Mouse (Mus musculus) layer of hippocampus, adult 18-20 months (tissue): ENCODE results near the gene Timm50. TPM values are rescaled to one million over a fixed set of nuclear protein-coding genes. Genes with fewer than 3 reads are reported as not detected.

Source experiments
- DNase-seq, 2 experiments: peaks; one replicate each; pipeline ENCODE4 v3.0.0; 2022; ENCODE audit warnings: low spot score in 2 of 2
- total RNA-seq, 2 experiments: library from RNA; stranded (reverse); gene quantifications; 2 replicates each; pipeline ENCODE4 v1.2.3; 2021

Timm50 gene
- total RNA-seq, 2 experiments from 2014 or later = 42.4 to 44.3 TPM

DNA sequence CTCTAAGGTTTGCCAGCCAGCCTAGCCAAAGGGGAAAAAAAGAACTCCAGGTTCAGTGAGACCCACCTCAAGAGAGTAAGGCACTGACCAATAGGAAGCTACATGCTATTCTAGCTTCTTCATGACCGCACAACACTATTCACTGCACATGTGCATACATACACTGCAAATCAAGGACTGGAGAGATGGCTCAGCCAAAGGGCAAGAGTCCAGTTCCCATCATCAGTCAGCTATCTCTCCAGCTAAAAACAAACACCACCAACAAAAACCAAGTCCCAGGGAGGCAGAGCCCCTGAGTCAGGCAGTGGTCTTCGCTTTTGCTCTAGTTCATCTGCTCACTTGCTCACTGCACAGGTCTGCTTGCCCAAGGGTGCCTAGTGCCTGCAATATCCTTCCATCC lies 16.4 kb upstream of the Timm50 start:
- no peak for DNase-seq

DNA sequence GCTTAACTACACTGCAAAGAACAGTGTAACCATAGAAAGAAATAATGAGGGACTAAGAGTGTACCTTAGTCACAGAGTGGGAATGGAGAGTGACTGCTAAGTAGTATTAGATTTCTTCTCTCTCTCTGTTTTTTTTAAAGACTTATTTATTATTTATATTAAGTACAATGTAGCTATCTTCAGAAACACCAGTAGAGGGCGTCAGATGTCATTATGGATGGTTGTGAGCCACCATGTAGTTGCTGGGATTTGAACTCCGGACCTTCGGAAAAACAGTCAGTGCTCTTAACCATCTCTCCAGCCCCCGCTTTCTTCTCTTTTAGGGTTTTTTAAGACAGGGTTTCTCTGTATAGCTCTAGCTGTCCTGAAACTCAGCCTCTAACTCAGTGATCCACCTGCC lies 14.6 kb upstream of the Timm50 start:
- DNase-seq = no peak

DNA sequence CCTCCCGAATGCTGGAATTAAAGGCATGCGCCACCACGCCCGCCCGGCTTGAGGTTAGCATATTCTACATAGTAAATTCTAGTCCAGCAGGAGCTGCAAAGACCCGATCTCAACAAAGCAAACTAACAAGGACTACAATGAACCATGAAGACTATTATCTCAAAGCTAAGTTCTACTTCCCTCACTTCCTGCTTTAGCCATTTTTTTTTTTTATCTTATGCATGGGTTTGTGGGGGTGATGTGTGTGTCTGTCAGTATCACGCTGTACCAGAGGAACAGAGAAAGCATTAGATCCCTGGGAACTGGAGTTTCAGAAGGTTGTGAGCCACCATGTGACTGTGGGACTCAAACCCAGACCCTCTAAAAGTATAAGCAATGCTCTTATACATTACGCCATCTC lies 13.4 kb upstream of the Timm50 start:
- DNase-seq = no peak

DNA sequence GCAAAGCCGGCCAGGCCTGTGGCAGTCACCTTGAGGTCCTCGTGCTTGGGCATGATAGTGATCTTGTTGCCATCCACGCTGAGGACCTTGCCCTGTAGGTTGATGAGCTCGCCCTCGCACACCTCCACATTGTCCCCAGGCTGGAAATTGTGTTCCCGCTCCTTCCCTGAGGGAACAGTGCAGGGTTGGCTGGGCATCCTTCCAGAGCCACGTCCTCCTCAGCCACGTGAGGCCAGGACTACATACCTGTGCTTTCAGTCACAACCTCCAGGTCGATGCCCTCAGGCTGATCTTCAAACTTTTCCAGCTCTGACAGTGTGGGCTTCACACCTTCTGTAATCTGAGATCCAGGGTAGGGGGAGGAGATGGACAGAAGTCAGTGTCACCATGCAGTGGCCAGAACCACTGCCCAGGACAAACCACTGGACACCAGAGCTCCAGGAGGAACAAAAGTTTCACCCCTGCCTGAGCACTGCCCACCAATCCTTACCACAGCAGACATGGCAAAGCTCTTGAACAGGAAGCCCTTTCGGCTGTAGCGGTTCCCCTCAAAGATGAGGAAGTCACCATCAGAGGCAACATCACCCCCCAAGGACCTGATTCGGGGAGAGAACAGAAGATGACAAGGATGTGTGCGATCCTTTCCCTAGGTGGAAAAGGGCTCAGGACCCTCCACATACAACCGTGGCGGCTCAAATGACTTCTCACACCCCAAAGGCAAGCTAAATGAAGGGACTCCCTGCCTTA lies 10.3 kb upstream of the Timm50 start:
- DNase-seq = no peak

DNA sequence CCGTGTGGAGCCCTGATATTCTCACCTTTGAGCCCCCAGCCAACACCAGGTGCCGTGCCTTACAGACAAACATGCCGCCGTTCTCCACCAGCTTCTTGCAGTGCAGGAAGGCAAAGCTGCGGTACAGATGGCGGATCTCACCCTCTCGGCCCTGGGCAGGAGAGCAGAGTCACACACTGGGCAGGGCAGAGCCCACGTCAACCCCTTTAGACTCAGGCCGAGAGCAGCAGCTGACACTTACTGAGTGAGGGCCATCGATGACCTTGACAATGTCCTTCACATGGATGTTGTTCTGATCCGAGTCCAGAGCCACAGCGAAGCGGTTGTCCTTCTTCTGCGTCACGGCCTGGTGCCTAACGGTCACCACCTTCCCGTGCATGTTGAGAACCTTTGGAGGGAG lies 6.8 kb upstream of the Timm50 start:
- DNase-seq = no peak

DNA sequence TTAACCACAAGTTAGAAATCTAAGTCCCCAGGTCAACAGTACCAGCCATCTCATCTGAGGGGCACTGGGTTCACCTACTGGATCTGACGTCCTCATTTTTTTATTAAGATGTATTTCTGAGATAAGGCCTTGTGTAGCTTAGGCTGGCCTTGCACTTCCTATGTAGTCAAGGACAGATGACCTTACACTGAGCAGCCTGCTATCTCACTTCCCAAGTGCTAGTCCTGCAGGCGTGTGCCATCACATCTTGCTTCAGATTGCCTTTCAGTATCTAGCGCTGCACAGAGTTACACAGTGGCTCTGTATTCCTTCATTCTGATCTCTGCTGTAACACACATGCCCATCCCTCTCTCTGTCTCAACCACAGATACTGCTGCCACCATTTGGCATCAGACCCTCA lies 6.2 kb upstream of the Timm50 start:
- DNase-seq = no peak

DNA sequence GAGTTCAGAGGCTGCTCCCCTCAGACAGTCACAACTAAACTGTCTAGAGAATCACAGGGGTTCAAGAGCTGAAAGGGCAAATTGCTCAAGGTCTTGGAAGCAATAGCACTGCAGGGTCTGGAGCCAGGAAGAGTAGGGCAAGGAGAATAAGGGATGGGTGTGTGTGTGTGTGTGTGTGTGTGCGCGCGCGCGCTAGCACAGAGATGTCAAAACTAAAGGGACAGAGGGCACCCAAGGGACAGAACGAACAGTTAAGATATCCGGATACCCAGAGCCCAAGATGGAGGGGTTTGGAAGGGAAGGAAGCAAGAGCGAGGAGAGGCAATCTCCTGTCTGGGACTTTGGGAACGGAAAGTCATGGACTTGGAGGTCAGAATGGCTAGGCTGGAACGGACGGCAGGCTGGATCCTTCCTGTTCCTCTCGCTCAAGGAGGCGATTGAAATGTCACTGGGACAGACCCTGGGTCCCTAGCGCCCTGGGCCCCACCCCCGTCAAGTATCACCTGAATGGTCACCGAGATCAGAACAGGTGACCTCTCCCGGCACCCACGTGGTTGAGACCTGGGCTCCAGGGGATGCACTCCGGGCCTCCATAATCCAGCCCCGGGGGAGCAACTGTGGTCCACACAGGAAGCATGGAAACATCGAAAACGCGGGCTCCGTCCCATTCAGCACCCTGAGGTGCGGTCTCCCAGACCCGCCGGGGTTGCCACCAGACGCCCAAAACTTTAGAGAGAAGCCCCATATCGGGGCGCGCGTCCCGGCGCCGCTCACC lies 534 bp downstream of the Timm50 start:
- DNase-seq = peak in 1 of 2 experiments; percentile 6

DNA sequence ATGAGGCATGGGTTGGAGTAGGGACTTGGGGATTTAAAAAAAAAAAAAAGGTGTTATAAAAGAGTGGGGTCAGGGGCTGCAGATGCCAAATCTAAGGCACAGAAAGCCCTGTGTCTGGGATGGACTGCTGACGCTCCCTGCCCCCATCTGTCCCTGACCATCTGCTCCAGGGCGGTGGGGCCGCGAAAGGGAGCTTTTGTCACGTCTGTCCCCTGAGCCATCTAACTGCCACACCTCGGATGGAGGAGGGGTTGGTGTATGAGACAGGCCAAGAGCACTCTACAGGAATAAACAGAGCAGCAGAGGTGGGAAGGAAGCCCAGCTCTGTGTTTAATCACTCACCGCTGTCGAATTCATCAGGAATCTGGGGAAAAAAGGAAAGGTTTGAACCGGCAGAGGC lies 2.1 kb downstream of the Timm50 start:
- no peak for DNase-seq

DNA sequence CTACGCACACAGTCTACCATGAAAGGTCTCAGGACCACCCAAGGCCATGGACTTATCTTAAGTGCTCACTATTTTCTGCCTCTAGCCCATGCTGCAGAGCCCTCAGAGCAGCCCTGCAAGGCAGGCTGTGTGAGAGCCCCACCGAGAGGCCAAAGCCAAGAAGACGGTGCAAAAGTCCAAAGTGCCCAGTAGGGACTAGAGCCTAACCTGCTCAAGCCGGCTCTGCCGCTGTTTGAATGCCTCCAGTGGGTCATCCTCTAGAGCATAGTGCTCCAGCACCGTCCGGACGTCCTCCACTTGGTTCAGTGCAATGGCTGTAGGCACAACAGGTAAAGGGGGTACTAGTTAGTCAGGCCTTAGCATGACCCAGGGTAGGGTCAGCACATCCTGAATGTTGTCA lies 5.7 kb downstream of the Timm50 start:
- DNase-seq = no peak

DNA sequence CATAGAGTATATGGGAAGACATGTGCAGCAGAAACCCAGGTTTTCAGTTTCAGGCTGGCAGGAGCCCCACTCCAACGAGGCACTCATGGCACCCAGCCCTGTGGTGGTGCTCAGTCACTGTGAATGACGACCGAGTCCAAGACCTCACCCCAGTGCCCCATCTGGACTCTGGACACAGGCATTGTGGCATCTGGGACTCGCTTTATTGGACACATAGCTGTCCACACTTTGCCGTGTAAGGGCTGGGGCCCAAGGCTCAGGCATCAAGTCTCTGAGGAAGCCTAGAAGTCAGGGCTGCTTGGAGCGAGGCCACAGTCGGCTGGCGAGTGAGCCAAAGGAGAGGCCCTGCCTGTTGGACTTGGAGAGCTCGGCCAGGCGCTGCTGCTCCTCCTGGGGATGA lies 6.2 kb downstream of the Timm50 start:
- no peak for DNase-seq

DNA sequence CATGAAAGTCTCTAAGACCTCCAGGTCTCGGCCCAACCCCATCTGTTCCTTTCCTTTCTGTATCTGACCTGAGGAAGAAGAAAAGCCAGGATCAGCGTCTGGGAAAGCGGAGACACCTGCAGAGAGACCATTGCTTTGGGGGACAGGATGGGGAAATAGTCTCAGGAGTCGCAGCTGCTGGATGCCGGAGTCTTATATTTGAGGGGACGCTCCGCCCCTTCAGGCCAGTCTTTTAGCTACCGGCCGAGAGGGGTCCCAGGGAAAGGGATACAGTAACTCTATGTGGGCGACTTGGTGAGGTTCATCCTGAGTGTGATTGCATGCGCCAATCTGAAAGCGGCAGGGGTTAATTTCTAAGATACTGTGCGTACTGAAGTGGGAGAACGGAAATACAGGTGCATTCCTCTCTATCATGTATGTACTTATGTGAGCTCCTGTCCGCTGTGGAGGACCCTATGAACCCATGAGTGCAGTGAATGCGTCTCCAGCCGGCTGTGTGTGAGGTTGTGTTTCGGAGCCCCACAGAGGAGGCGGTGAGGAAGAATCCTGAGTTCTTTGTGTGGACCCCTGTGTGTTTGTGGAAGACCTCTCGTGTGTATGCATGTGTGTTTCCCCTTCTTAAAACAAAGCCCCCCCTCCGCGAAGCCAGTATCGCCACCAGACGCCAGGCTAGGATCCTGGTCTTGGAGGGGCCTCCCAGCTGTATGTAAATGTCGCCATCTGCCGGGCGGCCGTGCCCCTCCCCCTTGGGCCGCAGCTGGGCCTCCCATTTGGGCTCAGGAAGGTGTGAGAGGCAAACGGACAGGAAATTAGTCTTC lies 10.0 kb downstream of the Timm50 start, which contains the start of gene Dll3:
Gene Dll3, minus strand, starts transcription at position 623 of the 818 bp plus-strand sequence.
- DNase-seq = peak in 1 of 2 experiments; percentile 18

DNA sequence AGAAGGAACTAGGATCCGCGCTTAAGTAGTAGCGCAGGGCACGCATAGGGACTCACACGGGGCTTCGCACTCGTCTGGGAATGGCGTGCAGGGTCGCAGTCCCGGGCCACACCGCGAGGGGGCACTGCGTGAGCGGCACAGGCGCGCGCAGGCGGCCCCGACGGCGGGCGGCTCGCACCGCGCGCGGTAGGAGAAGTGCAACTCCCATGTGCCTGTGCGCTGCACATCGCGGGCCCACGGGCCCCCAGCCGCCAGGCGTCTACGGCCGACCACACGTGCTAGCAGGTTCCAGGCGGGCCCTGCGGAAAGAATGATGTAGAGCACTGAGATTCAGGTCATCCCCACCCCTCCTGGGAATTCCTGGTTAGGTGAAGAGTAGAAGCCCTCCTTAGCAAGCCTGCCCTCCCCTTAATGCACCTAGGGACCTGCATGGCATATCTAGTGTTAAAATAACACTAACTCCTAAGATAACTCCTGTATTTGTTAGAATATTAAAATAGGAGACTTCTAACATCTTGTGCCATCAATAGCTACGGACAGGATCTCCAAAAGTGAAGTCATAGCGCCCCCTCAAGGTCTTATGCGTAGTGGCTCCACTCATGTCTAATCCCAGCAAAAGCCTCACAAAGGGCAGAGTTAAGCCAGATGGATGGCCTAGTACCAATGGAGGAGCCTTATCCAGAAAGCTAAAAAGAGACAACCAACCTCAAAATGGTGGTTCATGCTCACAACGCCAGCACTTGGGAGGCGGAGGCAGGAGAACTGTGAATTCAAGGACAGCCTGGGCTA lies 12.8 kb downstream of the Timm50 start:
- peak in 1 of 2 experiments; percentile 70 for DNase-seq

DNA sequence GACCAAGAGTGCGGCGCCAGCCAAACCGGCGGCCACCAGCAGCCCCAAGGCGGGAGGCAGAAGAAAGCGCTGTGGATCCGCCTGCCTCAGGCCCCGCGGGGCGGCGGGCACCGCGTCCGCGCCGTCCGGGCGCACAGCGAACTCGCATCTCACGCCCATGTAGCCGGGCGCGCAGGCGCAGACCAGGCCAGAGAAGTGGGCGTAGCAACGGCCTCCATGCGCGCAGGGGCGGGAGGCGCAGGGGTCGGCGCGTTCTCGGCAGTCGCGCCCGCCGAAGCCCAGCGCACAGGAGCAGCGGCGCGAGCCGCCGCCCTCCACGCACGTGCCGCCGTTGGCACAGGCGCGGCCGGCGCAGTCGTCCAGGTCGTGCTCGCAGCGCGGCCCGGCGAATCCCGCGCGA lies 17.4 kb downstream of the Timm50 start:
- DNase-seq = peak; percentile 54 to 70

DNA sequence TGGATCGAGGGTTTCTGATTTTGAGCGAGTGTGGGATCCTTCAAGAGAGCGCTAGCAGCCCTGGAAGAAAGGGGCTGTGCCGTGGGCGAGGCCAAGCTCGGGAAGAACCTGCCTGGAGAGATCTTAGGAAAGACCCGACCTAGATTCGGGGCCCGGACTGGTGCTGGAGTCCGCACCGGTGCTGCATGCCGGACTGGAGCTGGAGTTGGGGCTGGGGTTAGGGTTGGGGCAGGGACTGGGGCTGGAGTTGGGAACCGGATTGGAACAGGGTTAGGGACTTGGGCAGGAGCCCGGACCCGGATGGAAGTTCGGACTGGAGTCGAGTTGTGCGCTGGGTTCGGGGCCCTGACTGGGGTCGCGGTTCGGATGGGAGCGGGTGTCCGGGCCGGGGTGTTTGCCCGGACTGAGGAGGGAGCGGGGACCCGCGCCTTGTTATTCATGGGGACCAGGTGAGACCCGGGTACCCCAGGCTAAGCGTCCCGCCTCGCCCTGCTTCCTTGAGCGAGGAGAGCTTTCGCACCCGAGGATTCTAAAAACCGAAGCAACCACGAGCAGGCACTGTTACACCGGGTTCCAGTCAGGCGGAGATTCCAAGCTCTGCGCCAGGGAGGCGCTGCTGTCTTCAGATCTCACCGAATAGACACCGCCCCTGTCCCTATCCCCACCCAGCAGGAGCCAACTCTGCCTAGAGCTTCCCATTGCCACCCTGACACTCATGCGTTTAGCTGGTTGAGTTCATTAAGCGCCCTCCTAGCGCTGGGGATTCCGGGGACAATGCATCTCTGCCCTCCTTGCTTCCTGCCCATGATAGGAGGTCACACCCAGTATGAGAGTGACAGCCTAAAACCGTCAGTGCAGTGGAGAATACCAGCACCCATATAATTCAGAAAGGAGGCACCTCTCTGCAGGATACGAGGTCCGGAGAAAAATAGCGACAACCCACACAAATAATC lies 21.0 kb downstream of the Timm50 start, which contains the start of gene Selenov:
Gene Selenov, minus strand, starts transcription at position 549 of the 953 bp plus-strand sequence.
- peak in 1 of 2 experiments; percentile 45 for DNase-seq

DNA sequence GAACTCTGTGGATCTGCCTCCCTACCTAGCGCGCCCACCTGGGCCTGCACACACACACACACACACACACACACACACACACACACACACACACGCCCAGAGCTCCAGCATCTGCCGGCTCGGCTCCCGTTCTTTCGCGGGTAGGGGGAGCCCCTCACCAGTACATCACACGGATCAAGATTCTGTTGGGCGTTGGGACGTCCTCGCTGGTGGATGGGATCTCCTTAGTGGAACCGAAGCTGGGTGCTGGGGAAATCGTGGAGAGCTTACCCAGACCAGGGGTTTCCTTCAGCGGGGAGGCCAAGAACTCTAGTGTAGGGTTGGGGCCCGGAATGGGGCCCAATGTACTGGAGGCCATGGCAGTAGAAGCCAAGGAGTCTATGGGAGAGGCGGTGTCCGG lies 21.7 kb downstream of the Timm50 start:
- no peak for DNase-seq

DNA sequence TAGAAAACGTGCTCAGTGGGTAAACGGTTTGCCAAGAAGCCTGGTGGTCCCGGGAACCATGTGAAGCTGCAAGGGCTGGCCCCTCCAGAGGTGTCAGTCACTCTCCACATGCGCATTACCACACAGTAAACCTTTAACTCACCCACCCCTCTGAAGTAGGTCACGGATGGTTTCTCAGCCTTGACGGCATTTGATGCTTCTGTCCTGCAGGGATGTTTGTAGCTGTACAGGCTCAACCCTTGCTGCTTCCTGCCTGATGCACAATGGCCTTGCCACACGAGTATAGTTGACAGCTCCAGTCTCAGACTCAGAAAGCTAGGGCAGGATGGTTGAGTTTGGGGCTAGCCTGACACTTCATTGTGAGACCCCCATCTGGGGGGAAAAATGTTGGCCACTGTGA lies 31.2 kb downstream of the Timm50 start:
- no peak for DNase-seq

DNA sequence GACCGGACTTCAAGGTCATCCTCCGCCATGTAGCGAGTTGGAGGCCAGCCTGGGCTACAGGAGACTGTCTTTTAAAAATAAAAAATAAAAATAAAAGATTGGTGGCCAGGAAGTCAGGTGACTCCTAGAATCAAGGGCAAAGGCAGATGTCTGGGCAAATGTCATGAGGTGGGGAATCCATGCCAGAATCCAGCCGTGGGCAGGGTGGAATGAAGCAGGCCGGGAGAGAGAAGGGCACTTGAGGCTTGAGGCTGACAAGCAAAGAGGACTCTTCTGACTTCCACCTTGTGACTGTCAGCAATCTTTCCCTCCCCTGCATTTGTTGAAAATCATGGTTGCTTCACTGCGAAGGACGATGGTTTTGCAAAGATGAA lies 33.6 kb downstream of the Timm50 start:
- no peak for DNase-seq

DNA sequence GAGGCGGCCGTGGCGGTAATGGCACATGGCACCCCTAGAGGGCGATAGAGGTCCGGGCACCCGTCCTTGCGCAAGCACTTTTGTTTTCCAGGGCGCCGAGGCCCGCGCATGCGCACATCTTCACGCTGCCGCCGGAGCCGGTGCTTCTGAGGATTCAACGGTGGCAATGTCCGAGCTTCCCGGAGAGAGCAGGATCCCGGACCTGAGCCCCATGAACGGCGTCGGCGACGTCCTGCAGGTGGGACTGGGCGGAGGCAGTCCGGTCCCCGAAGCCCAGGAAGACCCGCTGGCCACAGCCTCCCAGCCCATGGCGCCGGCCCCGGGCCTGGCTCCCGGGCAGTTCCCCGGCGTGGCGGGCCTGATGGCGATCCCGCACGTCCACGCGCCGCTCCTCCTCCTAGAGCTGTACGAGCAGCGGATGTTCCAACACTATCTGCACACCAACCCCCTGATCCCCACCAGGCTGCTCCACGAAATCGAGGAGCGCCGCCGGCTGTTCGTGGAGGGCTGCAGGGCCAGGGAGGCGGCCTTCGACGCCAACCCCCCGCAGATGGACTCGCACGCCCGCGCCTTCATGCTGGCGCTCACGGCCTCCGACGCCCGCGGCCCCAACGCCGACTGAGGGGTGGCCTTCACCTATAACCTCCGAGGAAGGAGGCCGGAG lies 34.1 kb downstream of the Timm50 start, which contains the start of gene Eid2b:
Gene Eid2b, plus strand, starts transcription at position 125 of the 664 bp plus-strand sequence.
- DNase-seq = peak; percentile 91 to 97

DNA sequence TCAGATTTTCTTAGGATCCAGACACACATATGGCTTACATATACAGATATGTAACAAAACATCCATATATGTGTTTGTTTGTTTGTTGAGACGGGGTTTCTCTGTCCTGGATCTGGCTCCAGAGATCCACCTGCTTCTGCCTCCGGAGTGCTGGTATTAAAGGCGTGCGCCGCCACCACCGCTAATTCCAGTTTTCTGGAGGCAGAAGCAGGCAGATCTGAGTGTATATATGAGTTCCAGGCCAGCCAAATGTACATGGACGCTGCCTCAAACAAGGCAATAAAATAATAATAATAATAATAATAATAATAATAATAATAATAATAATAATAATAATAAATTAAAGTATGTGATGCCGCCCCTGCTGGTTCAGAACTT lies 34.6 kb downstream of the Timm50 start:
- DNase-seq = no peak
